Mouse (Mus musculus) E14TG2a.4 (cell line): ENCODE results near the gene Cdh18.

Source experiments
- CTCF ChIP-seq: conservative IDR thresholded peaks from 2 replicates; pipeline ENCODE4 v1.5.1; 2014; ENCODE audit warnings: low read length
- POU5F1 ChIP-seq: IDR thresholded peaks from 2 replicates; pipeline ENCODE4 v1.6.1; 2014; ENCODE audit warnings: low read length, borderline replicate concordance

DNA sequence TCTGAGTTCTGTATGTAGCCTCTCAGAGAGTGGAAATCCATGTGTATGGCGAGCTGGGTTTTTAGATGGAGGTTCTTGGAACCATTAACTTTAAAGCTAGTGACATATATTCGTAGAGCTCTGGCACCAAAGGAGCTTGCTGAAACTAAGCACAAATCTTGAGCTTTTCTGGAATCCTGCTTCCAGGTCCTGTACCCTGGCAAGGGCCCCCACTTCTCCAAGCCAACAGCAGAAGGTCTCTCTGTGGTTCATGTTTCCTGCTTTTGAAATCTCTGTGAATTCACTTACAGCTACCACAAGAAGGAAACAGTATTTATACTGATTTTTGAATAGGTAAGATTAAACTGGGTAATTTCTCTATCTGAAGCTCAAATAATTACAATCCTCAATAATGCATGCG, 767.9 kb downstream of the Cdh18 start:
- no peak for TF ChIP-seq CTCF
- TF ChIP-seq POU5F1 = no peak
